Mouse (Mus musculus) heart, embryonic 13.5 days (tissue): ENCODE results near the gene Nfib. TPM values are rescaled to one million over a fixed set of nuclear protein-coding genes. Genes with fewer than 3 reads are reported as not detected.

Experiments used
- ATAC-seq: fragments of 200-750 bp; cut with Nextera tagmentation; 2 replicates; pipeline ENCODE4 v1.8.0; 2017; ENCODE audit warnings: moderate TSS enrichment; ENCODE audit not compliant: insufficient number of reproducible peaks, low FRiP score, low TSS enrichment; ENCODE audit errors: extremely low read depth
- H3K27ac ChIP-seq: fragments of 300-500 bp; sonication (generic); replicated peaks from 2 replicates; pipeline ENCODE4 v1.5.1; 2015; ENCODE audit warnings: moderate library complexity, mild to moderate bottlenecking, inconsistent platforms
- H3K27me3 ChIP-seq: fragments of 300-500 bp; sonication (generic); replicated peaks from 2 replicates; pipeline ENCODE4 v1.6.1; 2015; ENCODE audit warnings: mild to moderate bottlenecking, inconsistent platforms
- H3K36me3 ChIP-seq: fragments of 300-500 bp; sonication (generic); 2 replicates; pipeline ENCODE4 v1.6.1; 2015; ENCODE audit warnings: mild to moderate bottlenecking, inconsistent platforms
- H3K4me1 ChIP-seq: fragments of 300-500 bp; sonication (generic); 2 replicates; pipeline ENCODE4 v1.6.1; 2015; ENCODE audit warnings: inconsistent platforms
- H3K4me2 ChIP-seq: fragments of 300-500 bp; sonication (generic); 2 replicates; pipeline ENCODE4 v1.6.1; 2015; ENCODE audit warnings: inconsistent platforms, mild to moderate bottlenecking, moderate library complexity
- H3K4me3 ChIP-seq: fragments of 300-500 bp; sonication (generic); 2 replicates; pipeline ENCODE4 v1.5.1; 2015; ENCODE audit warnings: moderate library complexity, mild to moderate bottlenecking, inconsistent platforms
- H3K9ac ChIP-seq: fragments of 300-500 bp; sonication (generic); 2 replicates; pipeline ENCODE4 v1.6.1; 2015; ENCODE audit warnings: inconsistent platforms, mild to moderate bottlenecking, moderate library complexity
- H3K9me3 ChIP-seq: fragments of 300-500 bp; sonication (generic); 2 replicates; pipeline ENCODE4 v1.6.1; 2016; ENCODE audit warnings: inconsistent platforms
- WGBS: fragments of 180-500 bp; shearing (Covaris S2); methylation state at CpG from one replicate; pipeline ENCODE4 v1.1.7; 2015; ENCODE audit warnings: mixed read lengths; 5-methylcytosine and 5-hydroxymethylcytosine counted together
- polyA plus RNA-seq: library from polyadenylated mRNA; unstranded; fragments of >200 nt; fragmentation: Nextera tagmentation; extraction: Ambion mirVana; gene quantifications from 2 replicates; pipeline ENCODE4 v1.2.1, GENCODE M21; 2015

Nfib gene
- polyA plus RNA-seq, 1 experiment from 2014 or later, result 53.0 TPM

GRCm38 (mm10) chr4:82587146-82587870 is 118.2 kb downstream of the Nfib start:
- H3K9ac ChIP-seq, result no peak overlapping the region
- peaks cover 23% of the 10 kb centered on the region for H3K4me1 ChIP-seq
- no peaks in the 10 kb centered on the region for H3K27me3 ChIP-seq
- no peak overlapping the region for H3K4me2 ChIP-seq
- H3K4me3 ChIP-seq, result no peak overlapping the region
- H3K27ac ChIP-seq, result no peak overlapping the region
- 78% methylated on average over 16 of the region's 16 CpGs for WGBS
- no peak for ATAC-seq
- H3K36me3 ChIP-seq, result no peaks in the 10 kb centered on the region
- no peaks in the 10 kb centered on the region for H3K9me3 ChIP-seq

DNA sequence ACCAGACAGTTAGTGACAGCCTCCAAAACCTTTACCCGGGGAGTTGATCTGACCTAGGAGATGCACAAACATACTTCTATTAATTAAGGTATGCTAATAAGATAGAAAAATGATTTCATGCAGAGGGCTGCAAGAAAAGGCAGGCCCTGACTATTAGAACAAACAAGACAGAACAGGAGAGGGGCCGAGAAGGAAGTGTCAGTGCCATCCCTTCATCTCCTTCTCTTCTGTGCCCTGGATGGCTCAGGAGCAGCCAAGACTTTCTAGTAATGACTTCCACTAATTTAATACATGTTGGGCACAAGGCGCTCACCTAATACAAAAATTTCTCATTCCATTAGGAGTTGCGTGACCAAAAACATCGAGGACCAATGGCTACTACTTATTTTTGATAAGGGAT is 118.9 kb downstream of the Nfib start:
- Histone ChIP-seq H3K9ac (no peak overlapping the region), H3K9me3 (no peaks in the 10 kb centered on the region), H3K4me3 (no peak overlapping the region), H3K36me3 (no peaks in the 10 kb centered on the region), H3K27me3 (no peaks in the 10 kb centered on the region), H3K4me2 (no peak overlapping the region), H3K4me1 (peaks cover 22% of the 10 kb centered on the region), H3K27ac (no peak overlapping the region)
- no peak for ATAC-seq
- WGBS, result 76% methylated on average over 5 of the region's 5 CpGs

GRCm38 (mm10) chr4:82585536-82585935 is 120.0 kb downstream of the Nfib start:
- no peaks in the 10 kb centered on the region for H3K27me3 ChIP-seq
- H3K9ac ChIP-seq, result no peak overlapping the region
- no peak for ATAC-seq
- H3K9me3 ChIP-seq, result no peaks in the 10 kb centered on the region
- no peak overlapping the region for H3K4me3 ChIP-seq
- H3K27ac ChIP-seq, result no peak overlapping the region
- no peak overlapping the region for H3K4me2 ChIP-seq
- H3K4me1 ChIP-seq, result peaks cover 22% of the 10 kb centered on the region
- no peaks in the 10 kb centered on the region for H3K36me3 ChIP-seq
- 73% methylated on average over 9 of the region's 9 CpGs for WGBS

DNA sequence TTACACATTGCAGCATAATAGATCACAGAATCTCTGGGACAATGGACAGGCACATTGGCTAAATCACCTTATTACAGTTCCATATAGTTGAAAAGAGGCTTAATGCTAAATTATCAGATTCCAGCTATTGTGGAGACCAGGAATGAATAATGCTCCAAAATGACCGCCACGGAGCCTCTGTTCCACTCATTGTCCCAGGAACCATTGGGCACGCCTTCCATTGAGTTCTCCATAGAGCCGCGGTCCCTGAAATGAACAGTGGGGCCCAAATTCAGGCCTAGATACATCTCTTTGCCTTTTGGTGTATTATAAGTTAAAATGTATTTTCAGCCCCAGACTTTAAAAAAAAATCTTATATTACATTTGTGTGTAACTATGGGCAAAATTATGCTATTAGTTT is 120.5 kb downstream of the Nfib start:
- Histone ChIP-seq H3K4me2 (no peak overlapping the region; the same call in 1 of the 2 replicates), H3K4me1 (peaks cover 22% of the 10 kb centered on the region), H3K27me3 (no peaks in the 10 kb centered on the region), H3K9ac (no peak overlapping the region), H3K27ac (no peak overlapping the region), H3K4me3 (no peak overlapping the region), H3K36me3 (no peaks in the 10 kb centered on the region), H3K9me3 (no peaks in the 10 kb centered on the region)
- 86% methylated on average over 5 of the region's 5 CpGs for WGBS
- ATAC-seq, result no peak

- Histone ChIP-seq H3K4me2 (peak overlapping the region; percentile 19; the same call in 1 of the 2 replicates), H3K36me3 (no peaks in the 10 kb centered on the region), H3K4me1 (peaks cover 19% of the 10 kb centered on the region), H3K27ac (no peak overlapping the region), H3K4me3 (no peak overlapping the region), H3K9me3 (no peaks in the 10 kb centered on the region), H3K9ac (no peak overlapping the region), H3K27me3 (no peaks in the 10 kb centered on the region)
- WGBS, result 15% methylated on average over 4 of the region's 4 CpGs
- ATAC-seq, result no peak
Observed at GRCm38 (mm10) chr4:82584548-82584947, 121.0 kb downstream of the Nfib start.

DNA sequence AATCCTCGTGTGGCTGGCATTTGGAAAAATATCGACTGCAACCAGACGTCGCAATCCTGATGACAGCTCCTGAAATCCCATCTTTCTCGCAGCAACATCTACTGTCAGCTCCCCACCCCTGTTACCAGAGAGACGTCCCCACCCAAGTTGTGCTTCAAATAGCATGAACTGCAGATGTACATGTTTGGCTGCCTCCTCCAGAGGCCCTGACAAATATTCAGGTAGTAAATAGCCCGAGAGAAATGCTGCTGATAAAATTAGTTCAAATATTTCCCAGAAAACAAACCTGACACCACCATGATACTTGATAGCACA is 132.3 kb downstream of the Nfib start:
- Histone ChIP-seq H3K9ac (no peak overlapping the region), H3K4me2 (0 out of 2 replicates have a peak overlapping the region, but pooled peaks have one; percentile 2), H3K36me3 (no peaks in the 10 kb centered on the region), H3K4me3 (no peak overlapping the region), H3K27me3 (no peaks in the 10 kb centered on the region), H3K9me3 (no peaks in the 10 kb centered on the region), H3K4me1 (peaks cover 28% of the 10 kb centered on the region), H3K27ac (peak overlapping the region; percentile 80)
- 35% methylated on average over 7 of the region's 7 CpGs for WGBS
- no peak for ATAC-seq

DNA sequence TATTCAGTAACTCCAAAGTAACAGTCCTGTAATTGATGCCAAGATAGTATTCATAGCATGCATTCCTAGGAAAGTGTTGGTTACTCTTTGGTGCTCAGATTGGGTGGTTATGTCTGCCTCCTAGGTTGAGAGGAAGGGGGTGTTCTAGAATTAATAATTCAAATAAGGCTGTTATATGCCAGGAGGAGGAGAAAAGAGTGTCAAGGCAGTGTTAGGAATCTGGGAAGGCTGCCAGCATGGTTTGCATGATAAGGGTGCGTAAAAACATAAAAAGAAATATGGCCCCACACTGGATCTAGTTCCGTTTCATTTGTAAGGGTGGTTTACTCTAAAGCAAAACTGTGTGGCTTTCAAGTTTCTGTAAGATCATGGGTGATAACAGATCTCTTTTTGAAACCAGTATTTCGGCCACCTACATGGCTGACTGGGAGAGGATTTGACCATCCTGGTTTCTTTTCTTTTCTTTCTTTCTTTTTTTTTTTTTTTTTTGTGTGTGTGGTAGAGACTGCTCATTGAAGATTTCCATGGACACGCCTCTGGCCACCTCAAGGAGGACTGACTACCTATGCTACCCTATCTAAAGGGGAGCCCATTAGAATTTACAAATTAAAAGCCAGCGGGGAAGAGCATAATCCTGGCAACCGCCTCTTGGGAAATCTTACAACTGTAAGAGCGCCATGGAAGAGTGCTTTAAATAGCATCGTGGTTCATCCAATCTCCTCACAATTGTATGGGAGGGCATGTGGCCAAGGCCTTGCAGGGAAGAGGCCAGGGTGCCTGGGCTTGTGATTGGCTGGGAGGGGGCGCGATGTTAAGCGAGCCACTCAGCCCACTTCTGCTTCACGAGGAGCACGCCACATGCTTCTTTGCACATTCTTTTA is 132.9 kb downstream of the Nfib start:
- no peak overlapping the region for H3K9ac ChIP-seq
- H3K9me3 ChIP-seq, result no peaks in the 10 kb centered on the region
- WGBS, result 40% methylated on average over 13 of the region's 13 CpGs
- peak; percentile 58; the same call in 1 of the 2 replicates for ATAC-seq
- H3K4me2 ChIP-seq, result no peak overlapping the region
- H3K4me1 ChIP-seq, result peaks cover 28% of the 10 kb centered on the region
- no peak overlapping the region for H3K4me3 ChIP-seq
- peak overlapping the region; percentile 80 for H3K27ac ChIP-seq
- no peaks in the 10 kb centered on the region for H3K27me3 ChIP-seq
- no peaks in the 10 kb centered on the region for H3K36me3 ChIP-seq

GRCm38 (mm10) chr4:82558816-82559215 is 146.7 kb downstream of the Nfib start:
- Histone ChIP-seq H3K9ac (no peak overlapping the region), H3K4me1 (peaks cover 28% of the 10 kb centered on the region)

GRCm38 (mm10) chr4:82555673-82556171 is 149.8 kb downstream of the Nfib start:
- no peak for ATAC-seq
- peak overlapping the region; percentile 76 for H3K27ac ChIP-seq
- H3K4me2 ChIP-seq, result peak overlapping the region; percentile 12
- H3K27me3 ChIP-seq, result no peaks in the 10 kb centered on the region
- H3K36me3 ChIP-seq, result no peaks in the 10 kb centered on the region
- H3K9ac ChIP-seq, result no peak overlapping the region
- no peaks in the 10 kb centered on the region for H3K9me3 ChIP-seq
- H3K4me3 ChIP-seq, result no peak overlapping the region
- WGBS, result 64% methylated on average over 16 of the region's 16 CpGs
- H3K4me1 ChIP-seq, result peaks cover 27% of the 10 kb centered on the region

More at GRCm38 (mm10) chr4:82558816-82559215, 146.7 kb downstream of the Nfib start:
- Histone ChIP-seq H3K4me2 (no peak overlapping the region), H3K36me3 (no peaks in the 10 kb centered on the region), H3K27ac (no peak overlapping the region), H3K9me3 (no peaks in the 10 kb centered on the region), H3K27me3 (no peaks in the 10 kb centered on the region), H3K4me3 (no peak overlapping the region)
- 66% methylated on average over 2 of the region's 2 CpGs for WGBS
- no peak for ATAC-seq

DNA sequence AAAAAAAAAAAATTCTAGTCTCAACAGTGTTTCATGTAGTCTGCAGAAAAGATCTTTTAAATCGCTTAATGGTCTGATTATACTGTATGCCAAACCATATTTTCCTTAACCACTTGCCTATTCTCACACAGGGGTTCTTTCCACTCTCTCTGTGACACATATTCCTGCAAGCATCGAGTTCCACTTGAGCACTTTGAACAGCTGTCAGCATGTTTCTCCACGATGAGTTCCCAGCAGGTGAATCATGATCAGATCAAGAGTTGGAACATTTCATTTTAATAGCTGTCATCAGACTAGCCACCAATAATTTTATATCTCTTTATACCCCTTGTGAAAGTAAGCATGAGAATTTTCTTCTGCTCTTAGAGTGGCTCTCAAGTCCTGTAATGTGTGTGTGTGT is 151.9 kb downstream of the Nfib start:
- Histone ChIP-seq H3K4me2 (no peak overlapping the region), H3K9me3 (no peaks in the 10 kb centered on the region), H3K4me3 (no peak overlapping the region), H3K9ac (no peak overlapping the region), H3K36me3 (no peaks in the 10 kb centered on the region), H3K4me1 (peaks cover 16% of the 10 kb centered on the region), H3K27me3 (no peaks in the 10 kb centered on the region), H3K27ac (no peak overlapping the region)
- WGBS, result 53% methylated on average over 3 of the region's 3 CpGs
- no peak for ATAC-seq

DNA sequence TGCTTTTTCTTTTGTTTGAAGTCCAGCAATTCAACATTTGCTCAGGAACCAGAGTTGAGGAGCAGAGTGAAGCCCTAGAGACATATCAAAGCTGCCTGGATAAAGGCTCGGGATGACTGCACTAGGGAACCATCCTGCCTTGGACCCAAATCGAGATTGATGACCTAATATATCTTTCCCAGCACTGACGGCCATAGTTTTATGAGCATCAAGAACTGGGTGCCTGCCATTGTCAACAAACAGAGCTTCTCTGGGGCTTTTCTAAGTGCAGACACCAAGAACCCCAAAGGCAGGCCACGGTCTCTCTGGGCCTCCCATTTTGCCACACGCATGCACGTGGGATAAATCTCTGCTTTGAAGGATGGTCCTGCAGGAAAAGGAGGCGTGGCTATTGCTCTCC is 153.3 kb downstream of the Nfib start:
- Histone ChIP-seq H3K9ac (no peak overlapping the region), H3K4me2 (no peak overlapping the region), H3K9me3 (no peaks in the 10 kb centered on the region), H3K27me3 (no peaks in the 10 kb centered on the region), H3K4me1 (peaks cover 16% of the 10 kb centered on the region), H3K27ac (no peak overlapping the region), H3K36me3 (peaks cover 5% of the 10 kb centered on the region), H3K4me3 (no peak overlapping the region)
- 59% methylated on average over 7 of the region's 7 CpGs for WGBS
- no peak for ATAC-seq
